Mouse (Mus musculus): ENCODE results near the gene Fbxw4. TPM values are rescaled to one million over a fixed set of nuclear protein-coding genes. Genes with fewer than 3 reads are reported as not detected.
"Not testable (repeated sequence)": the region's sequence is repeated elsewhere in the genome, so short reads cannot be mapped to it uniquely, and the experiment has no call there.

Fbxw4 gene
- polyA plus RNA-seq, 1 experiment: 53.4 TPM

DNA sequence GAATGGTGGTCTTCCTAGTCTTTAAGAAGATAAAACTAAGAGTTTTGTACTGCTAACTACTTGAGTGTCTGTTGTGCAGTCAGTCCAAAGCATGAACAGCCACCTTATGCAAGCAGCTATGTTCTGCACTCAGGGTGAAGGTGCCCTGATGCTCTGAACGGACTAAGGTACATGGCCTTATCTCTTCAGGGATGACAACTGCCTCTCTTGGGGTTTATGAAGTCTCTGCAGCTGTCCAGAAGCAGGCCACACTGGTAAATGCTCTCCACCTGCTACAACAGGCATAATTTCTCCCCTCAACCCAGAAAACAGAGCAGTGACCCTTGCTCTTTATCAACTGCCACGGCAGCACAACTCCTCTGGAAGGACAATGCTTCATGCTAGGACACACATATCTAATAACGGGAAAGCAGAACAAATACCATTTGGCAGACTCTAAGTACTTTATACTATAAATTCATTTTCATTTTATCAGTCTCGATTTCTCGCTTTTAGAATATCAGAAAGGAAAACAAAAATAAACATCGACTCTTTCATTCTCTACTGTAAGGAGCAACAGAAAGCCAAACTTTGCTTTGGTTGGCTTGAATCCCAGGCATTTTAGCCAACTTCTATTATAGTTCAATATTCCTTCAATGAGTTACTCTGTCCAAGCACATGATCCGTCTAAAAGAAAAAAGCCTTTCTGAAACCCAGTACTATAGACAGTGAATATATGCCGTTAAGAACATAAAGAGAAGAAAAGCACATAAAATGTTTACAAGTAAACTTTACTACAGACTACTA lies 3.1 kb downstream of the Fbxw4 start:
- no peak for DNase-seq (ENCODE audit: extremely low spot score in 1 of 2, low spot score in 1 of 2)

DNA sequence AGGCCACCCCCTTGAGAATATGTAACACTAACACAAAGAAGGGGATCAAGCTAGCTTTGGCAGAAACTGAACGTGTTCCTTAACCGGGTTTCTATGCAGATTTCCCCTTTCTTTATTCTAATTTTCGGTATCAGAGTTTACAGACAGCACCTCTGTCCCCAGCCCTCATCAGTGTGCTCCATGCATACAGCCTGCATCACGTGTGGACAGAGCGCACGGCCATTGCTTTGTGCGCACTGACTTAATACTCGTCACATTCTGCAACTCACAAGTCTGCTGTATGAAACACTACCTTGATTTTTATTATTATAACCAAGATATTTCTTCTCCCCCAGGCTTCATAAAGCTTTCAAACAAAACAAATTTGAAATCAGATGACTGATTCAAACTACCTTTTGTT lies 4.2 kb downstream of the Fbxw4 start:
- DNase-seq (ENCODE audit: extremely low spot score in 1 of 2, low spot score in 1 of 2): no peak

DNA sequence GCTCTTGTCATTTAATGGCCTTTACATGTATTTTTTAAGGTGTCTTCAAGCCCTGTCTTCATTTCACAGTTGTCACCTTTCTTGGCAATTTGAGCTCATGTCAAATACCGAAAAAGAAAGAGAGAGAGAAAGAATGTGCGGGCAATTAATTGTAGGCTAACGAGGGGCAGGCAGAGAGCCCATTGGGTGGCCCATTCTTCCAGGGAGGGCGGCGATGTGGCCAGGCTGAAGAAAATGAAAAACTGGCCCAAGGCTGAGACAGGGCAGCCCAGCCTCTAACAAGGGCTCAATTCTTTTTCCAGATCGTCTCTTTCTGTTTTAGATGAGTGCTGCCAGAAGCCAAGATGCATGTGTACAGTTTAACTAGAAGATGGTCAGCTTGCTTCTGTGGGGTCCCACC lies 6.1 kb downstream of the Fbxw4 start:
- DNase-seq (ENCODE audit: extremely low spot score in 1 of 2, low spot score in 1 of 2): no peak

DNA sequence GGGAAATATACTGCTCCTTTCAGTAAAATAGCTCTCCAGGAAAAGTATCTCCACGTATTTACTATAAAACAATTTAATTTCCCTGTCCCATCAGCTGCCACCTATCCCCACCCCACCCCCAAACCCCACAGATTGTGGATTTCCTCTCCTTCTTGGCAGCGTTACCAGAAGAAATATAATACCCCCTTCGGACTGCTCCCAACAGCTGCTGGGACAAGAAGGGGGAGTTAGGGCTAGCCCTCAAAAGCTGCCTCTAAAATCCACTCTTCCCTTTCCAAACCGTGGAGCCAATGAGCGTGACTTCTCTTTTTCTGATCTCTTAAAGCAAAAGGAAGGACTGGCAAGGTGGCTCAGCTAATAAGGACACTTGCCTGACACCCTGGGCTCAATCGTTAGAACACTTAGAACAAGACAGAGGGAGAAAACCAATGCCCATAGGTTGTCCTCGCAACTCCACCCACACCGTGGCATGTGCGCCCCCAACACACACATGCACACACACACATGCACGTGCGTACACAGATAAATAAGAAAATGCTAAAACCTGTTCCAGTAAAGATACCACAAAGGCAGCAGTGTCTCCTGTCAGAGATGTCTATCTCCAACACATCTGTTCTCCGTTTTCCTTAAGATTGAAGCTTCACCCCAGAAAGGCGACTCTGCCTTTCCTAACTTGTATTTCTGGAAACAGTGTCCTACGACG lies 7.7 kb downstream of the Fbxw4 start:
- DNase-seq (ENCODE audit: extremely low spot score in 1 of 2, low spot score in 1 of 2): no peak

DNA sequence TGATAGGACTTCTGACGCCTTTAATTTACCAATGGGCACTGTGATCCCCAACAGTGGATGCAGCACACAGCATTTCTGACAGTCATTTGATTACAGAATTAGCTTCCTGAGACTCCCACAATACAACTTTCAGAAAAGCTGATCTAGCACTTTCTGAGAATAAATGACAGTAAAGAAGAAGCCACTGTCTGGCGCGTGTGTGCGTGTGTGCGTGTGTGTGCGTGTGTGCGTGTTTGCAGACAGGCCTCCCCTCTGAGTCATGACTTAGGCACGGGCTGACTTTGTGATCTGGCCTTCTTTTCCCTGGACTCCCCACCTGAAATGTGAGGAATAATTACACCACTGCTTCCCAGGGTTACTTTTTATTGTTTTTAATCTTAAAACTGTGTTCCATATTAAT lies 8.6 kb downstream of the Fbxw4 start:
- DNase-seq (ENCODE audit: extremely low spot score in 1 of 2, low spot score in 1 of 2): no peak

DNA sequence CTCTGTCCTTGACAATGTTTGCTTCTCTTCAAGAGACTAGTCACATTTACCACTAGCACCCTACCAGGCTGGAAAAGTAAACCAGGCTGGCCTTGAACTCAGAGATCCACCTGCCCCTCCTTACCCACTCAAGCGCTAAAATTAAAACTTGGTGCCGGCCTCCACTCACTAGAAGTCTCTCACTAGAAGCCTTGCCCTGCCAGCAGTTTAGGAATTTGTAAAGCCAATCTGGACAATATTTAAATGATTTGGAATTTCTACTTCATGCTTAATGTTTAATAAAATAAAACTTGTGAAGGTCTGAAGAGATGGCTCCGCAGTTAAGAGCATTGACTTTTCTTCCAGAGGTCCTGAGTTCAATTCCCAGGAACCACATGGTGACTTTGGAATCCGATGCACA lies 10.3 kb downstream of the Fbxw4 start:
- DNase-seq (ENCODE audit: extremely low spot score in 1 of 2, low spot score in 1 of 2): no peak

DNA sequence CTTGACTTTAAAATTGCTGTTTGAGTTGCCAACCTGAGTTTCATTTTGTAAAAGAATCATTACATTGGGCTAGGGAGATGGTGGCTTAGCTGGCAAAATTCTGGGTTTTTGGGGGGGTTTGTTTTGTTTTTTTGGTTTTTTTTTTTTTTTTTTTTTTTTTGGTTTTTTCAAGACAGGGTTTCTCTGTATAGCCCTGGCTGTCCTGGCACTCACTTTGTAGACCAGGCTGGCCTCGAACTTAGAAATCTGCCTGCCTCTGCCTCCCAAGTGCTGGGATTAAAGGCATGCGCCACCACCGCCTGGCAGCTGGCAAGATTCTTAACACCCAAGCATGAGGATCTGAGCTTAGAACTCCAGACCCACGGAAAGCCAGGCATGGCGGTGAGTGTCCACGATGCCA lies 11.6 kb downstream of the Fbxw4 start:
- DNase-seq (ENCODE audit: extremely low spot score in 1 of 2, low spot score in 1 of 2): not testable (repeated sequence)

DNA sequence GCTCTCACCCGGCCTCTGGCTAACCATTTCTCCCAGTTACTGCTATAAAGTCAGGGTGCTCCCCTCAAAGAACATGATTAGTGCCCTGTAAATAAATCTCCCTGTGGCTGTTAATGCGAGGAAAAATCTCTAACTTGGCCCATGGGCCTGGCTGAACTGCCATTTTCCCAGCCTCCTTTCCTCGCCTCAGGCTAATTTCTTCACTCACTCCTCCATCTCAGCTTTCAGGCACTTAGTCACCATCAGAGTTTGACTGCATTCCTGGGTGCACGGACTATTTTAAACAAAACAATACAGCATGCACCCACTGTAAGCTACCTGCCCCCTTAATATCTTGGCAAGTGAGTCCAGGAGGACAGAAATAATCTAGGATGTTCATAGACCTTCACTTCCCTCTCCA lies 13.2 kb downstream of the Fbxw4 start:
- no peak for DNase-seq (ENCODE audit: extremely low spot score in 1 of 2, low spot score in 1 of 2)

DNA sequence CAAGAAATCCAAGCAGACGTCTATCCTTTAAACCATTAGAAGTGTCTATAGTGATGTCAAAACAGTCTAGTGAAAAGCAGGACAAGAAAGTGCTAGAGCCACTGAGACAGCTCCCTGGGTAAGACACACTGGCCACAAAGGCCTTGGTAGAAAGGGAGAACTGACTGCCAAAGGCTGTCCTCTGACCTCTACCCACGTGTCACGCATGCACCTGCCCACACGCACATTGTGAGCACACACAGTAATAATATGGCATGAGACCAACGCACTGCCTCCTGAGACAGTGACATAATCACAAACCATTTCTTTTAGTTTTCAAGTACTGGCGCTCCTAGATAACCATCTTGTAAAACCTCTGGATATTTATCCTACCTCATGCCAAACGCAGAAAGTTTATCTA lies 19.4 kb downstream of the Fbxw4 start:
- no peak for DNase-seq (ENCODE audit: extremely low spot score in 1 of 2, low spot score in 1 of 2)

DNA sequence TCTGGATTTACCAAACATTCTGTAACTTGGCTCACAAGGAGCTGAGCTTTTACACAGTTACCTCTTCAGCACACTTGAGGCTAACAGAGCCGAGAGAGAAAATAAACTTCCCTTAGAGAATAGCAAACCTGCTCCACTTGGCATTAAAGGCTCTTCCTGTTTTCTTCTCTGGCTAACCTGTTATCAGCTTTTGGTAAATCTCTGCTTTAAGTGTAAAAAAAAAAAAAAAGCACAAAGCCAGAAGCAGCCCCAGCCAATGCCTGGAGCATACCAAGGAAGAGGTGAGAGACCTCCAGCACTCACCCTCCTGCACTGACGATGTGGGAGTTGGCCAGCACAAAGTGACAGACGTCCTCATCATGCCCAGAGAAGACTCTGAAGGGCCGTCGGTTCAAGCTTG lies 24.2 kb downstream of the Fbxw4 start:
- DNase-seq (ENCODE audit: extremely low spot score in 1 of 2, low spot score in 1 of 2): no peak

DNA sequence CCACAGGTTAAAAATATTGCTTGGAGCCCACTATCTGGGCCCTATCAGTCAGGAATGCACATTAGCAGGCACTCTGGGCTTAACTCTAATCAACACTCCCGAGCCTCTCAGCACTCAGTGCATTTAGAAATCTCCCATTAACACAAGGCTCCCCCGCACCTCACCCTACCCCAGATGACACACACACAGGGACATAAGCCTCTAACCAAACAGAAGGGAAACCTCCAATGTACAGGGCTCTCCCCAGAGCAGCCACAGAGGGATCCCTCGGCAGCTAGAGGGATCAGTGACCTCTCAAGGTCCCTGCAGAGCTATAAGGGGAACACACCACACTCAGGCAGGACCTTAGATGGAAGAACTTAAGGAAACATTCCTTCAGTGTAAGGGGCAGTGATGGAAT lies 28.5 kb downstream of the Fbxw4 start:
- no peak for DNase-seq (ENCODE audit: extremely low spot score in 1 of 2, low spot score in 1 of 2)

DNA sequence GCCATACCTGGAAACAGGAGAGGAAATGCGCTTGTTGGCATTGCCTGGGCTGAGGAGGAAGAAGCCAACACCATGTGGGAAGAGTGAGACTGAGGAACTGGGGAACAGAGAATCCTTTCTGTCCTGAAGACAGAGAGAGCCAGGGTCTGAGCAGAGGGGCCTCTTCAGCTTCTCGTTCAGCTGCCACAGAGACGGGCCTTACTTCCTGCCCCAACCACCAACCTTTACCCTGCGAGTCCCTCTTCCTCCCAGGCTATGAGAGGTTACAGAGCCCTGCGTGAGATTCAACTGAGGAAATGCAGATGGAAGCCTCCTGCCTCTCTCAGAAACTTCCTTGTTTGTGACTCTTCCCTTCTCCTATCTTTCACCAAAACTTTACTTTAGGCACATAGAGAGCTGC lies 29.2 kb downstream of the Fbxw4 start:
- DNase-seq (ENCODE audit: extremely low spot score in 1 of 2, low spot score in 1 of 2): no peak

DNA sequence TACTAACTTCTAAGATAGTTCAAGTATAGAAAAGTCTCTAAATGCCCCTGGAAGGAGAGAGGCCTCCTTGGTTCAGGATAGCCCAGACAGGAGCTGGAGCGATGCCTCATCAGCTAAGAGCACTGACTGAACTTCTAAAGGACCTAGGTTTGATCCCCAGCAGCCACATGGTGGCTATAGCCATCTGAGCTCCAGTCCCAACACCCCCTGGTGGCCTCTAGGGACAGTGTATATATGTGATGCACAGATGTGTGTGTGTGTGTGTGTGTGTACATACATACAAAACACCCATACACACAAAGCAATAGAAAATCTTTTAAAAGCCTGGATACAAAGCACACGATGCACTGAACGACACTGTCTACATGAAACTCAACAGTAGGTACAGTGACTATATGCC lies 30.9 kb downstream of the Fbxw4 start:
- no peak for DNase-seq (ENCODE audit: extremely low spot score in 1 of 2, low spot score in 1 of 2)

DNA sequence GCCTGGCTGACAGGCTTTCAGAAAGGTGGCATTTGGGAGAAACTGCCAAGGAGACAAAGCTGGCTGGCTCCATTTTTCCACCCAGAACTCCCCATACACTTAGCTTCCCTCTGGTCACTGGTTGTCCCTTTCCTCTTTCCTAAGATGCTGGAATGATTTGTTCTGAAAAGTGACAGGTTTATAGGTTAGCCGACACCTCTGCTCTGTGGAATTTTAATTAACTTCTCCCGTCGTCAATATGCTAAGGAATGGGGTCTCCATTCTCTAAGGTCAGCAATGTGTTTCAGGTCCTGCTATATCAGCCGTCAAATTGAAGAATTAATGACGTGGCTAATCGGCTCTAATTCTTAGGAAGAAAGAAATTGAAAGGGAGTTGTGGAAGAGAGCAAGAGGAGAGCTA lies 31.5 kb downstream of the Fbxw4 start:
- DNase-seq (ENCODE audit: extremely low spot score in 1 of 2, low spot score in 1 of 2): no peak

DNA sequence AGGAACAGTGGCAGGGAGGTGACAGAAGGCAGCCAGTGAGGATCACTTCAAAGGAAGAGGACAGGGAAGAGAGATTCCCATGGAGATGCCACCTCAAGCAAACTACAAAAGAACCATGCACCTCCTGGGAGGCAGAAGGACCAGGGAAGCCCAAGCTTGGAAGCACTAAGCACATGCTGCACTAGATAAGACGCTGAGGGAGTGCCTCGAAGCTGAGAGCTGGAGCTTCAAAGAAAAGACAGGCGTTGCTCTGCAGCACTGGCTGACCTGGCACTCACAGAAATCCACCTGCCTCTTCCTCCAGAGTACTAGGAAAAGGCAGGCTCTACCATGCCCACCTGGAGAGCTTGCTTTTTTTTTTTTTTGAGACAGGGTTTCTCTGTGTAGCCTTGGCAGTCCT lies 33.1 kb downstream of the Fbxw4 start:
- no peak for DNase-seq (ENCODE audit: extremely low spot score in 1 of 2, low spot score in 1 of 2)

DNA sequence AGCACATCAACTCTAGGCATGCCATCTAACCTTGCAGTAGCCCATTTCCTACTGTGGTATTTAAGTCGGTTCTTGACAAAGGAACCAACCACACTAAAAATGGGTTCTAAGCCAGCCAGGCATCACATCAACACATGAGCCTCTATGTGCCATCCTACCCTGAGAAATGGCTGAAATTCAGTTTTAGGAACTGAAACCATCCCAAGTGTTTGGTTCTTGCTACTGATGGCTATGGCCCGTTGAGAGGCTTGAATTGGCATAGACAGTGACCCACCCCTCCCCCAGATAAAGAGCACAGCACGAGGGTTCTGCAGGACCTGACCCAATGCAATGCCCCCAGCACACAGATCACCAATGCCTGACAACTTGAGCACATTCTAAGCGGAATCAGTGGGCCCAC lies 36.4 kb downstream of the Fbxw4 start:
- no peak for DNase-seq (ENCODE audit: extremely low spot score in 1 of 2, low spot score in 1 of 2)

DNA sequence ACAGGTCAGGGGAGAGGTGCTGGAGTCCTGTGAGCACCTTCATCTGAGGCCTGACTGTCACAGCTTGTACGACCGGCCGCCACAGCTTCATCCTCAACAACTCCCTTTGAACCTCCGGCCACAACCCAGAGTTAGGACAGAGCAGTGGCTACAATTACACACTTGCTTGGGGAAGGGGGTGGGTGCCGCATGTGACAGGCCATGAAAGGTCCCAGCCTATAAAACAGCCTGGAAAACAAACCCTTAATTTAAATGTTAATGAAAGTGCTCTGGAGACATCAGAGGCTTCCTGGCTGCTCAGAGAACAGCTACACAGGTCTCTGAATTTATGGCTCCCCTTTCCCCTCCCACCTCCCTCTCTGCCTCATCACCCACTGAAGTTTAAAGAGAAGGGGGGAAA lies 38.0 kb downstream of the Fbxw4 start:
- no peak for DNase-seq (ENCODE audit: extremely low spot score in 1 of 2, low spot score in 1 of 2)

DNA sequence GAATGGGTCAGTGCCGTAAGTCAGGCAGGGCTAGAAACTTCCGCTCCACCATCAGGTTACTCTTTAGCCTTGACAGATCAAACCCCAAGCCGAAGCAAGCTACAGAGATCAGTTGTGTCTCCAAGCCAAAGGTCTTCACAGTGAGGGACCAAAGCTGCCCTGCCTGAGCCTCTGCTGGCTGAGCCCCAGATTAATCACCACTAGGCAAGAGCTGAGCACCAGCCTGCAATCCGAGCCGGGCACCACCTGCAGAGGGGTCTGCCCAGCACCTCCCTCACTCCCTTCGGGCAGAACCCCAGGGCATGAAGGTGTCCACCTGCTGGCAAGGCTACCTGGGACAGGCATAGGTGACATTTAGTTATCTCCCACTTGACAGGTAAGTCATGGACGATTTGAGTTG lies 39.1 kb downstream of the Fbxw4 start:
- no peak for DNase-seq (ENCODE audit: extremely low spot score in 1 of 2, low spot score in 1 of 2)

DNA sequence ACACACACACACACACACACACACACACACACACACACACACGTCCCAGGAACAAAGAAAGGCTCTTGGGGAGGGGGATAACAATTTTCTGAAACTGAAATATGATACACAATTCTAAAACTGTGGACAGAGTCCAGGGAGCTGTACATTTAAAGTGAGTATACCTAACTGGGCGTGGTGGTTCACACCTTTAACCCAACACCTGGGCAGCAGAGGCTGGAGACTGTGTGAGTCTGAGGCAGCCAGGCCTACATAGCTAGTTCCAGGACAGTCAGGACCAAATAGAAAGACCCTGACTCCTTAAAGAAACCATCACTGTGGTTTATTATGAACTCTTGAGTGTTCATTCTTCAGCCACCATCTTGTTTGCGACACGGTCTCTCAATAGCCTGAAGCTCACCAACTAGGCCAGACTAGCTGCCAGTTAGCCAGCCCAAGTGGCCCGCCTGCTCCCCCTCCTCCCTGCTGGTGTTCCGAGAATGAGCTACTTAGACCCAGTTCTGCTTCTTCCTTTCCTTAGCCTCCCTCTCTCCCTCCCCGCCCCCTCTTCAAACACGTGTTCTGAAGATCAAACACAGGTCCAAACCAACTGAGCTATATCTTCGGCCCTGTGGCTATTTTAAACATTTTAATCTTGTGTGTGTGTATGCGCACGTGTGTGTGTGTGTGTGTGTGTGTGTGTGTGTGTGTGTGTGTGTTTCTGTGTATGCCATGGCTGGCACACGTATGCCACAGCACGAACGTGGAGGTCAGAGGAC lies 40.2 kb downstream of the Fbxw4 start:
- DNase-seq (ENCODE audit: extremely low spot score in 1 of 2, low spot score in 1 of 2): no peak

DNA sequence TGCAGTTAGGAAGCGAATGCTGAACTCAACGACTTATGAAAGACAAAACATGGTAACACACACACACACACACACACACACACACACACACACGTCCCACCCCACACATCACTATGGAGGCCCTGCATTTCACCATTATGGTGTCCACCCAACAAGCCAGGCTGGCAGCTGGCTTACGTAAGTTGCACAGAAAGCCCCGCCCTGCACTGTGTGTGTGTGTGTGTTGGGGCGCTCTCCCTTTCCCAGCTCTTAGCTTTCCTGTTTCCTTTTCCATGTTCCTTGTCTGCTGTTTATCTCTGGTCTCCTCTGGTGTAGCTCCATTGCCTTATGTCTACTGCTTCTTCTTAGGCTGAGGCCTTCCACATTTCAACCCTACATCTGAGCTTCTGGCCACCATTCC lies 41.9 kb downstream of the Fbxw4 start:
- no peak for DNase-seq (ENCODE audit: extremely low spot score in 1 of 2, low spot score in 1 of 2)

DNA sequence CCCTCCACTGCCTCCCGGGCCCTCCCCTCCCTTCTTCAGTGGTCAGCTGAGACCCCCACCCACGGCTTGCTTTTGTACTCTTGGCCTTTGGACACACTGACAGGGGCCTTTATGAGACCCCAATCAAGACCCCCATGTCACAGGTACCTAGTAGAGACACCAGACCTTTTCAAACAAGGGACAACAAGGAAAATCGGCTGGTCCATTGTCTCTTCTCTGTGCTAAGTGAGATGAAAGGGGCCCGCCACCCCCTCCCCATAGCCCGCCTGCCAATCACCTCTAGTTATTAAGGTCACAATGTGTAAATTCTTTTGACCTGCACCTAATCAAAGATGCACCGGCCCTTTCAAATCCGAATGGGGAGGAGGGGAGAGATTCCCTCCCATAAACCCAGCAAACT lies 43.4 kb downstream of the Fbxw4 start:
- no peak for DNase-seq (ENCODE audit: extremely low spot score in 1 of 2, low spot score in 1 of 2)

DNA sequence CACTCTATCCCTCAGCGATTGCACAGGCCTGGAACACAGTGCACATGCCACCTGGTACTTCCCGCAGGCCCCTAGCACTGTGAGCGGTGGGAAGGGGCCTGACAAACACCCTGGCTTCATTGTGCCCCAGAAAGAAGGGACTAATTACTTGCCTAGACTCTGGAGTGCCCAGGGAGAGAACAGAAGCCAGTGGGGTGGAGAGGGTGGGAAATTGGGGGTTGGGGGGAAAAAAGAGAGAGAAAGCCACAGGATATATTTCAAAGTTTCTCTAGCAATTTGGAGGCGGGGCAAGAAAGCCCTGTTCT lies 43.9 kb downstream of the Fbxw4 start:
- DNase-seq (ENCODE audit: extremely low spot score in 1 of 2, low spot score in 1 of 2): no peak

Measured in frontal cortex, adult 2 months (tissue).